ENCODE assay signal across 14 mouse cellular contexts in the genomic region with DNA sequence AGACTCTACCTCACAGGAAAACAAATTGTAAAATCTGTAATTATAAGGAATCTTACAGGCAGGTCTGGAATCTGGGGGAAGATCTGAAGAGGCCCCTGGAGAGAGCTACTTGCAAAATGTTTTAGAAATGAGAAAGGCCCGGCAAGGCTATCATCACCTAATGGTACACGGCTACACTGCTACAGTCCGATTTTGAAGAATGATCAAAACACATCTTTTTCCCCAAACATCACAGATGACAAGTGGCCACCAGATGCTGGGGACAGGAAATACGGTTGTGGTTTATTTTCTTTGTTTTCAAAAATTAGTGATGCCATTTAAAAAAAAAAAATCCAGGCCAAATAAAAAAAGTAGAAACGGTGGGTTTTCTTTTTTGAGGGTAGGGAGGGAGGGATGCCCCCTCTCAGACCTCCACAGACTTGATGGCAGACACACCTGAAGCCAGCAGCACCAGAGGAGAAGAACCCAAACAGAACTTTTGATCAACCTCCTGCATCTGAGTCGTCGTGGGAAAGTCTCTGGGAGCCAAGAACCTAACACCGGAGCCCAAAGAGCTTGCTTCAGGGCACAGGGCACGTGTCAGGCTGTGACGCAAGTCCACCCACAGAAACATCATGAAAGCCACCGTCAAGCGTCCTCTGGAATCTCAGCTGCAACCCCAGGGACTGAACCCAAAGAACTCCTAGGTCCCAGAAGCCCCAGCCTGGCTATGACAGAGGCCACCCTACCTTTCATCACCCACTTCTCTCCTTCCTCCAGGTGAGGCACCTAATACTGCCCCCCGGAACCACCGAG. TPM values are rescaled to one million over a fixed set of nuclear protein-coding genes. Genes with fewer than 3 reads are reported as not detected.
DNase-seq lines count a peak whose midpoint lies in the region; ATAC-seq and TF ChIP-seq lines count a peak whose summit lies in the region.
"Had no signal": no experiment of that assay in that cellular context is flagged by ENCODE, and none has a peak within 500 bp of the region (broad histone marks: within the 10 kb centered on the region; RNA-seq: fewer than 3 reads in every experiment).

No protein-coding gene starts in this region.

- H3K9me3 ChIP-seq in hindbrain, embryonic 10.5 days = no peaks in the 10 kb centered on the region
- H3K9me3 ChIP-seq in hindbrain, embryonic 16.5 days (ENCODE audit: control insufficient read depth, low read length) = no peaks in the 10 kb centered on the region
- H3K9me3 ChIP-seq in embryonic facial prominence, embryonic 15.5 days (replicated peaks) = no peaks in the 10 kb centered on the region
- H3K9me3 ChIP-seq in hindbrain, postnatal 0 days (ENCODE audit: low read length) = no peaks in the 10 kb centered on the region
- H3K9me3 ChIP-seq: neural tube, embryonic 12.5 days had no signal

- H3K4me2 ChIP-seq in hindbrain, embryonic 16.5 days (ENCODE audit: low read length) = no peak overlapping the region
- no peak overlapping the region for H3K4me2 ChIP-seq in embryonic facial prominence, embryonic 15.5 days (replicated peaks)
- no peak overlapping the region for H3K4me2 ChIP-seq in hindbrain, postnatal 0 days (ENCODE audit: low read depth, low read length)
- H3K4me2 ChIP-seq: neural tube, embryonic 12.5 days had no signal

- H3K36me3 ChIP-seq in hindbrain, embryonic 10.5 days = 0 out of 2 replicates have a peak, but pooled peaks cover 9% of the 10 kb centered on the region
- no peaks in the 10 kb centered on the region for H3K36me3 ChIP-seq in hindbrain, embryonic 16.5 days (ENCODE audit: control insufficient read depth, insufficient read depth, low read length)
- H3K36me3 ChIP-seq in embryonic facial prominence, embryonic 15.5 days = no peaks in the 10 kb centered on the region
- H3K36me3 ChIP-seq in hindbrain, postnatal 0 days (ENCODE audit: insufficient read depth, low read length) = no peaks in the 10 kb centered on the region
- H3K36me3 ChIP-seq: neural tube, embryonic 12.5 days had no signal

- H3K27ac ChIP-seq in hindbrain, embryonic 10.5 days = peak overlapping the region; percentile 92
- H3K27ac ChIP-seq in hindbrain, embryonic 16.5 days (ENCODE audit: low read depth, low read length) = no peak overlapping the region
- H3K27ac ChIP-seq in embryonic facial prominence, embryonic 15.5 days (replicated peaks) = peak overlapping the region; percentile 17; the same call in 1 of the 2 replicates
- H3K27ac ChIP-seq in hindbrain, postnatal 0 days = peak overlapping the region; percentile 41; the same call in 1 of the 2 replicates
- H3K27ac ChIP-seq: gastrocnemius, adult 2 months; neural tube, embryonic 12.5 days had no signal

- ATAC-seq in hindbrain, embryonic 16.5 days = no peak
- ATAC-seq in embryonic facial prominence, embryonic 15.5 days (ENCODE audit: insufficient number of reproducible peaks, low FRiP score, low TSS enrichment, low read depth) = no peak
- ATAC-seq in hindbrain, postnatal 0 days = no peak
- 0 out of 2 replicates have a peak, but pooled peaks have one; percentile 6 for ATAC-seq in monocyte, adult 5-6 weeks (replicated peaks; ENCODE audit: insufficient number of reproducible peaks, low FRiP score, low TSS enrichment, poor library complexity, severe bottlenecking)

- H3K9ac ChIP-seq in hindbrain, embryonic 16.5 days (ENCODE audit: low read depth, low read length) = no peak overlapping the region; the same call in 1 of the 2 replicates
- H3K9ac ChIP-seq in embryonic facial prominence, embryonic 15.5 days = no peak overlapping the region
- H3K9ac ChIP-seq in hindbrain, postnatal 0 days (replicated peaks; ENCODE audit: low read length) = no peak overlapping the region
- H3K9ac ChIP-seq: neural tube, embryonic 12.5 days had no signal

- DNase-seq in hindbrain, embryonic 10.5 days (ENCODE audit: low spot score) = no peak
- DNase-seq in hindbrain, postnatal 0 days (ENCODE audit: low spot score) = no peak
- no peak for DNase-seq in gastrocnemius, postnatal 36 days
- no peak for DNase-seq in MN1 (ENCODE audit: low spot score)
- no peak for DNase-seq in embryo, embryonic 11 days
- DNase-seq: adrenal gland, adult 8-10 months; cerebellum, adult 11 months; gastrocnemius, adult 2 months; kidney, adult 8-10 months; lung, postnatal 14 days had no signal

- H3K27me3 ChIP-seq in hindbrain, embryonic 10.5 days (ENCODE audit: insufficient read depth, poor library complexity, severe bottlenecking) = no peaks in the 10 kb centered on the region
- no peaks in the 10 kb centered on the region for H3K27me3 ChIP-seq in hindbrain, embryonic 16.5 days (replicated peaks; ENCODE audit: control insufficient read depth, insufficient read depth, low read length)
- H3K27me3 ChIP-seq in embryonic facial prominence, embryonic 15.5 days = no peaks in the 10 kb centered on the region
- H3K27me3 ChIP-seq in hindbrain, postnatal 0 days (ENCODE audit: insufficient read depth, low read length) = no peaks in the 10 kb centered on the region
- H3K27me3 ChIP-seq: neural tube, embryonic 12.5 days had no signal

- intact Hi-C loops in gastrocnemius, postnatal 36 days (cut with DNase I) = no loop called here

- no peak for TF ChIP-seq CTCF in hindbrain, postnatal 0 days (IDR thresholded peaks at IDR 0.05; ENCODE audit: low read depth)

- WGBS in hindbrain, embryonic 10.5 days = 79% methylated on average over 14 of the region's 14 CpGs
- WGBS in hindbrain, embryonic 16.5 days = 73% methylated on average over 14 of the region's 14 CpGs
- WGBS in embryonic facial prominence, embryonic 15.5 days = 50% methylated on average over 14 of the region's 14 CpGs
- WGBS in hindbrain, postnatal 0 days = 67% methylated on average over 14 of the region's 14 CpGs

- peaks cover 100% of the 10 kb centered on the region for H3K4me1 ChIP-seq in hindbrain, embryonic 10.5 days (replicated peaks)
- peaks cover 61% of the 10 kb centered on the region for H3K4me1 ChIP-seq in hindbrain, embryonic 16.5 days (ENCODE audit: control insufficient read depth, insufficient read depth, low read depth, low read length)
- H3K4me1 ChIP-seq in embryonic facial prominence, embryonic 15.5 days = peaks cover 69% of the 10 kb centered on the region
- H3K4me1 ChIP-seq in hindbrain, postnatal 0 days (ENCODE audit: insufficient read depth, low read length) = peaks cover 43% of the 10 kb centered on the region

- no peak overlapping the region for H3K4me3 ChIP-seq in hindbrain, embryonic 10.5 days
- no peak overlapping the region for H3K4me3 ChIP-seq in hindbrain, embryonic 16.5 days (ENCODE audit: low read length)
- no peak overlapping the region for H3K4me3 ChIP-seq in embryonic facial prominence, embryonic 15.5 days (replicated peaks)
- no peak overlapping the region for H3K4me3 ChIP-seq in hindbrain, postnatal 0 days (ENCODE audit: low read length)
- H3K4me3 ChIP-seq: gastrocnemius, adult 2 months; neural tube, embryonic 12.5 days had no signal

RNA-seq across cellular contexts. Expression of a gene that starts 41.3 kb away (rescaled TPM):
- 36.8 and 44.1 TPM in 2 replicates for polyA plus RNA-seq in hindbrain, embryonic 10.5 days (2016; fragmentation: Nextera tagmentation; extraction: Ambion mirVana)
- 27.3 and 32.5 TPM in 2 replicates for polyA plus RNA-seq in hindbrain, embryonic 16.5 days (2015; fragmentation: Nextera tagmentation; extraction: Ambion mirVana)
- 25.5 and 28.0 TPM in 2 replicates for polyA plus RNA-seq in embryonic facial prominence, embryonic 15.5 days (2015; fragmentation: Nextera tagmentation; extraction: Ambion mirVana)
- total RNA-seq in hindbrain, postnatal 0 days (2014; rRNA removed) = 63.2 and 66.8 TPM in 2 replicates
- 24.1 and 24.2 TPM in 2 replicates for polyA plus RNA-seq in hindbrain, postnatal 0 days (2015; fragmentation: Nextera tagmentation; extraction: Ambion mirVana)
- 118 to 236 TPM (median 124 TPM) in 3 replicates for total RNA-seq in monocyte, adult 5-6 weeks (2017)
- 1 to 10 TPM; 3.7 to 5.0 TPM for total RNA-seq in gastrocnemius, postnatal 36 days (2021)
